In genomic region chr11:87703654-87704053, GRCm38 (mm10) we compare ENCODE assay signal across 23 mouse cellular contexts. TPM values are rescaled to one million over a fixed set of nuclear protein-coding genes. Genes with fewer than 3 reads are reported as not detected.
DNase-seq lines count a peak whose midpoint lies in the region; ATAC-seq and TF ChIP-seq lines count a peak whose summit lies in the region.
"Had no signal": no experiment of that assay in that cellular context is flagged by ENCODE, and none has a peak within 500 bp of the region (broad histone marks: within the 10 kb centered on the region; RNA-seq: fewer than 3 reads in every experiment).

No protein-coding gene starts in this region.

- no peaks in the 10 kb centered on the region for H3K27me3 ChIP-seq in liver, adult 2 months (ENCODE audit: control insufficient read depth, insufficient read depth, low read length)
- H3K27me3 ChIP-seq in liver, embryonic 13.5 days: no peaks in the 10 kb centered on the region
- H3K27me3 ChIP-seq: hindbrain, embryonic 12.5 days; kidney, embryonic 15.5 days; neural tube, embryonic 12.5 days had no signal

- no peak overlapping the region for H3K9ac ChIP-seq in liver, adult 2 months (ENCODE audit: low read depth, low read length)
- peak overlapping the region; percentile 50 for H3K9ac ChIP-seq in liver, embryonic 13.5 days
- H3K9ac ChIP-seq: hindbrain, embryonic 12.5 days; kidney, embryonic 15.5 days; neural tube, embryonic 12.5 days had no signal

- no peak for TF ChIP-seq CTCF in liver, adult 2 months (IDR thresholded peaks at IDR 0.05; ENCODE audit: low read depth, low read length)

- peak overlapping the region; percentile 33 for H3K4me2 ChIP-seq in liver, embryonic 13.5 days
- H3K4me2 ChIP-seq: hindbrain, embryonic 12.5 days; kidney, embryonic 15.5 days; neural tube, embryonic 12.5 days had no signal

- peak overlapping the region; percentile 61 for H3K27ac ChIP-seq in liver, adult 2 months (replicated peaks; ENCODE audit: insufficient read depth, low read depth, low read length)
- peak overlapping the region; percentile 76 for H3K27ac ChIP-seq in liver, embryonic 13.5 days
- H3K27ac ChIP-seq: heart, adult 2 months; hindbrain, embryonic 12.5 days; macrophage; neural tube, embryonic 12.5 days had no signal

- WGBS in liver, adult 2 months: 86% methylated on average over 5 of the region's 5 CpGs
- 48% methylated on average over 5 of the region's 5 CpGs for WGBS in liver, embryonic 13.5 days (ENCODE audit: insufficient replicate concordance)

- ATAC-seq in erythroid progenitor cell, adult 5-6 weeks (replicated peaks; ENCODE audit: low FRiP score, poor library complexity, severe bottlenecking): peak; percentile 34; the same call in 1 of the 2 replicates
- ATAC-seq in liver, embryonic 13.5 days (ENCODE audit: low read depth): peak; percentile 80
- ATAC-seq in megakaryocyte-erythroid progenitor cell, adult 5-6 weeks (replicated peaks; ENCODE audit: low FRiP score, low TSS enrichment, poor library complexity, severe bottlenecking): peak; percentile 54; the same call in 1 of the 2 replicates
- ATAC-seq: inflammation-experienced regulatory T-cells, adult 6 months had no signal

- peaks cover 15% of the 10 kb centered on the region; the same call in 1 of the 2 replicates for H3K79me2 ChIP-seq in liver, adult 2 months (ENCODE audit: control insufficient read depth, insufficient read depth, low read length)

- no peak overlapping the region for H3K4me3 ChIP-seq in liver, adult 2 months (ENCODE audit: insufficient read depth, low read depth, low read length)
- no peak overlapping the region for H3K4me3 ChIP-seq in liver, embryonic 13.5 days (replicated peaks)
- H3K4me3 ChIP-seq: heart, adult 2 months; hindbrain, embryonic 12.5 days; kidney, embryonic 15.5 days; neural tube, embryonic 12.5 days had no signal

- no peaks in the 10 kb centered on the region for H3K36me3 ChIP-seq in liver, adult 2 months (ENCODE audit: control insufficient read depth, insufficient read depth, low read length)
- H3K36me3 ChIP-seq in liver, embryonic 13.5 days: no peaks in the 10 kb centered on the region
- H3K36me3 ChIP-seq: hindbrain, embryonic 12.5 days; kidney, embryonic 15.5 days; neural tube, embryonic 12.5 days had no signal

- TF ChIP-seq POLR2A in liver, adult 2 months (IDR thresholded peaks at IDR 0.05; ENCODE audit: extremely low read depth, insufficient read depth, low read length): no peak

- no peak for DNase-seq in liver, adult 2 months (ENCODE audit: extremely low read depth, low read depth, low spot score)
- DNase-seq in liver: no peak
- peak; percentile 51 for DNase-seq in liver, embryonic 13.5 days
- DNase-seq in cerebellum, adult 11 months: no peak
- no peak for DNase-seq in layer of hippocampus, adult 8-10 months (ENCODE audit: low spot score in 2 of 2)
- DNase-seq: adrenal gland, postnatal 25 days; cerebellum, adult 11-12 months; gastrocnemius, postnatal 36 days; heart, adult 2 months; midbrain, embryonic 14.5 days; retina, postnatal 1 day; right cerebral cortex, postnatal 25 days; spleen, adult 18-20 months; thymus, adult 18-20 months; thymus, postnatal 36 days had no signal

- peaks cover 37% of the 10 kb centered on the region for H3K4me1 ChIP-seq in liver, adult 2 months (ENCODE audit: control insufficient read depth, insufficient read depth, low read length)
- H3K4me1 ChIP-seq in liver, embryonic 13.5 days (replicated peaks): peaks cover 91% of the 10 kb centered on the region

- no peaks in the 10 kb centered on the region for H3K9me3 ChIP-seq in liver, embryonic 13.5 days (replicated peaks)
- H3K9me3 ChIP-seq: hindbrain, embryonic 12.5 days; kidney, embryonic 15.5 days; neural tube, embryonic 12.5 days had no signal

RNA-seq across cellular contexts. Expression of gene Supt4a, which starts 33.7 kb away (rescaled TPM):
- total RNA-seq in liver, adult 2 months (2014; rRNA removed): 59.9 and 63.8 TPM in 2 replicates
- 41.9 and 46.5 TPM in 2 replicates for polyA plus RNA-seq in liver, adult 2 months (2012; rRNA removed)
- 101 and 170 TPM in 2 replicates for total RNA-seq in erythroid progenitor cell, adult 5-6 weeks (2015; ENCODE audit: low replicate concordance)
- 27.0 and 66.5 TPM in 2 replicates for total RNA-seq in erythroid progenitor cell, adult 5-6 weeks (2017; ENCODE audit: low replicate concordance)
- 219 and 233 TPM in 2 replicates for polyA plus RNA-seq in liver, embryonic 13.5 days (2015; fragmentation: Nextera tagmentation; extraction: Ambion mirVana)
- total RNA-seq in megakaryocyte-erythroid progenitor cell, adult 5-6 weeks (2014; fragmentation: Nextera tagmentation): 146 and 192 TPM in 2 replicates
- 55.2 and 75.2 TPM in 2 replicates for total RNA-seq in megakaryocyte-erythroid progenitor cell, adult 5-6 weeks (2017)
- total RNA-seq in layer of hippocampus, adult 8-10 months (2022): 10 to 100 TPM; 61.3 to 76.3 (median 69.6) TPM

RNA-seq across cellular contexts. Expression of gene Rnf43, which starts 41.1 kb away (rescaled TPM):
- total RNA-seq in liver, adult 2 months (2014; rRNA removed): 13.2 and 14.1 TPM in 2 replicates
- 19.3 and 19.5 TPM in 2 replicates for polyA plus RNA-seq in liver, adult 2 months (2012; rRNA removed)
- 0.36 and 2.1 TPM in 2 replicates for total RNA-seq in erythroid progenitor cell, adult 5-6 weeks (2015; ENCODE audit: low replicate concordance)
- 0.39 and 0.83 TPM in 2 replicates for total RNA-seq in erythroid progenitor cell, adult 5-6 weeks (2017; ENCODE audit: low replicate concordance)
- 3.8 and 5.5 TPM in 2 replicates for polyA plus RNA-seq in liver, embryonic 13.5 days (2015; fragmentation: Nextera tagmentation; extraction: Ambion mirVana)
- 4.2 and 7.0 TPM in 2 replicates for total RNA-seq in megakaryocyte-erythroid progenitor cell, adult 5-6 weeks (2014; fragmentation: Nextera tagmentation)
- 1.4 and 3.1 TPM in 2 replicates for total RNA-seq in megakaryocyte-erythroid progenitor cell, adult 5-6 weeks (2017)
- total RNA-seq in layer of hippocampus, adult 8-10 months (2022): 1 to 10 TPM; 2.5 to 5.7 (median 3.6) TPM

RNA-seq across cellular contexts. Expression of gene Tspoap1, which starts 56.7 kb away (rescaled TPM):
- 0.09 and 1.1 TPM in 2 replicates for total RNA-seq in liver, adult 2 months (2014; rRNA removed)
- 0.26 and 0.37 TPM in 2 replicates for polyA plus RNA-seq in liver, adult 2 months (2012; rRNA removed)
- total RNA-seq in erythroid progenitor cell, adult 5-6 weeks (2015; ENCODE audit: low replicate concordance): 6.7 and 8.6 TPM in 2 replicates
- total RNA-seq in erythroid progenitor cell, adult 5-6 weeks (2017; ENCODE audit: low replicate concordance): 9.2 and 21.3 TPM in 2 replicates
- 2.7 and 3.1 TPM in 2 replicates for polyA plus RNA-seq in liver, embryonic 13.5 days (2015; fragmentation: Nextera tagmentation; extraction: Ambion mirVana)
- total RNA-seq in megakaryocyte-erythroid progenitor cell, adult 5-6 weeks (2014; fragmentation: Nextera tagmentation): 5.5 and 20.3 TPM in 2 replicates
- 3.5 and 5.4 TPM in 2 replicates for total RNA-seq in megakaryocyte-erythroid progenitor cell, adult 5-6 weeks (2017)
- total RNA-seq in layer of hippocampus, adult 8-10 months (2022): 100 to 1,000 TPM; 145 to 183 (median 166) TPM
- total RNA-seq: gastrocnemius, adult 18-20 months; heart, adult 2 months had no signal

Comparison
In these comparisons a context has a peak if more than half of its experiments do, and no peak if none do; other contexts are left out.
1. RNA of gene Tspoap1, which starts 56.7 kb away (total RNA-seq): 145 to 183 TPM in layer of hippocampus, adult 8-10 months; 6.7 to 21.3 TPM in erythroid progenitor cell, adult 5-6 weeks, 3.5 to 20.3 TPM in megakaryocyte-erythroid progenitor cell, adult 5-6 weeks and 0.09 to 1.1 TPM in liver, adult 2 months; every median in the first group is over 4 times any median in the second.
2. Peak in every context shown above with its lines, with median percentiles within 50 percentile points of each other: ATAC-seq.